ENCODE assay signal across 17 mouse cellular contexts in the genomic region with DNA sequence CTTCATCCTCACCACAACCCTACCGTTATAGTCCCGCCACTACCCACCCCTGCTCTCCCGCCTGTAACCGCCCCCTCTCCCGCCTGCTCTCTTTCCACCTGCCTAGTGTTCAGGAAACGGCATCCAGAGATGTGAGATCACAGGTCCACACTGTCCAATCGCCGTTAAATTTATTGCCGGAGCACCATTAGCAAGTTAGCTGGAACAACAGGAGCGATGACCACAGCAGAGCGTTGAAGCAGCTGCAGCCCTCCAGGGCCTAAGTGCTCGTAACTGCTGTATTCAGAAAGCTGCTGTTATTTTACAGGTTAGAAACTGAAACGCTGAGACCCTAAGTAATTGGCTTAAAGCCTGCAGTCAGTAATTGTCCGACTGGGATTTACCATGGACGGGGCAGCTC.
DNase-seq lines count a peak whose midpoint lies in the region; ATAC-seq and TF ChIP-seq lines count a peak whose summit lies in the region.
"Had no signal": no experiment of that assay in that cellular context is flagged by ENCODE, and none has a peak within 500 bp of the region (broad histone marks: within the 10 kb centered on the region; RNA-seq: fewer than 3 reads in every experiment).

No protein-coding gene starts in this region.

- 0 out of 2 replicates have a peak overlapping the region, but pooled peaks have one; percentile 31 for H3K27ac ChIP-seq in hindbrain, embryonic 15.5 days (replicated peaks)
- no peak overlapping the region for H3K27ac ChIP-seq in hindbrain, embryonic 12.5 days
- H3K27ac ChIP-seq in midbrain, embryonic 13.5 days: 0 out of 2 replicates have a peak overlapping the region, but pooled peaks have one; percentile 14
- H3K27ac ChIP-seq in midbrain, embryonic 14.5 days (replicated peaks; ENCODE audit: low read depth, low read length): no peak overlapping the region
- H3K27ac ChIP-seq in limb, embryonic 14.5 days (replicated peaks; ENCODE audit: low read depth, low read length): no peak overlapping the region
- H3K27ac ChIP-seq: liver, embryonic 15.5 days; macrophage; midbrain, embryonic 12.5 days had no signal

- no peak for DNase-seq in midbrain, embryonic 14.5 days
- peak; percentile 58 for DNase-seq in forelimb bud, embryonic 11.5 days (ENCODE audit: low read depth, low spot score)
- peak; percentile 19 for DNase-seq in limb, embryonic 14.5 days (ENCODE audit: low spot score)
- no peak for DNase-seq in heart, postnatal 25 days (ENCODE audit: low spot score)
- DNase-seq: heart, postnatal 10 days; kidney, adult 9 months; left cerebral cortex, postnatal 4 days; right cerebral cortex, postnatal 14 days; spleen, adult 18-20 months; thymus, postnatal 36 days had no signal

- no peaks in the 10 kb centered on the region for H3K36me3 ChIP-seq in hindbrain, embryonic 15.5 days
- no peaks in the 10 kb centered on the region for H3K36me3 ChIP-seq in hindbrain, embryonic 12.5 days
- no peaks in the 10 kb centered on the region for H3K36me3 ChIP-seq in midbrain, embryonic 13.5 days
- H3K36me3 ChIP-seq in midbrain, embryonic 14.5 days (ENCODE audit: control insufficient read depth, insufficient read depth, low read length): no peaks in the 10 kb centered on the region
- no peaks in the 10 kb centered on the region for H3K36me3 ChIP-seq in limb, embryonic 14.5 days (ENCODE audit: control insufficient read depth, insufficient read depth, low read length)
- H3K36me3 ChIP-seq: liver, embryonic 15.5 days; midbrain, embryonic 12.5 days had no signal

- intact Hi-C loops in heart, postnatal 25 days (cut with DNase I): no loop called here

- H3K4me2 ChIP-seq in hindbrain, embryonic 15.5 days: no peak overlapping the region
- H3K4me2 ChIP-seq in hindbrain, embryonic 12.5 days (replicated peaks): no peak overlapping the region
- H3K4me2 ChIP-seq in midbrain, embryonic 13.5 days (replicated peaks): no peak overlapping the region
- no peak overlapping the region for H3K4me2 ChIP-seq in midbrain, embryonic 14.5 days (ENCODE audit: low read length)
- H3K4me2 ChIP-seq in limb, embryonic 14.5 days (replicated peaks; ENCODE audit: low read depth, low read length, severe bottlenecking): no peak overlapping the region
- H3K4me2 ChIP-seq: heart, embryonic 11.5 days; liver, embryonic 15.5 days; midbrain, embryonic 12.5 days had no signal

- H3K9me3 ChIP-seq in hindbrain, embryonic 15.5 days: no peaks in the 10 kb centered on the region
- no peaks in the 10 kb centered on the region for H3K9me3 ChIP-seq in hindbrain, embryonic 12.5 days (replicated peaks)
- H3K9me3 ChIP-seq in midbrain, embryonic 13.5 days: no peaks in the 10 kb centered on the region
- H3K9me3 ChIP-seq in midbrain, embryonic 14.5 days (ENCODE audit: control insufficient read depth, low read length): no peaks in the 10 kb centered on the region
- no peaks in the 10 kb centered on the region for H3K9me3 ChIP-seq in limb, embryonic 14.5 days (ENCODE audit: control insufficient read depth, low read length)
- H3K9me3 ChIP-seq: liver, embryonic 15.5 days; midbrain, embryonic 12.5 days had no signal

- H3K27me3 ChIP-seq in hindbrain, embryonic 15.5 days: no peaks in the 10 kb centered on the region
- no peaks in the 10 kb centered on the region for H3K27me3 ChIP-seq in hindbrain, embryonic 12.5 days
- H3K27me3 ChIP-seq in midbrain, embryonic 13.5 days: no peaks in the 10 kb centered on the region
- no peaks in the 10 kb centered on the region for H3K27me3 ChIP-seq in midbrain, embryonic 14.5 days (ENCODE audit: control insufficient read depth, insufficient read depth, low read length)
- H3K27me3 ChIP-seq in limb, embryonic 14.5 days (ENCODE audit: control insufficient read depth, insufficient read depth, low read length): no peaks in the 10 kb centered on the region
- H3K27me3 ChIP-seq: liver, embryonic 15.5 days; midbrain, embryonic 12.5 days had no signal

- H3K4me1 ChIP-seq in hindbrain, embryonic 15.5 days (replicated peaks): peaks cover 8% of the 10 kb centered on the region
- H3K4me1 ChIP-seq in hindbrain, embryonic 12.5 days: peaks cover 4% of the 10 kb centered on the region; the same call in 1 of the 2 replicates
- H3K4me1 ChIP-seq in midbrain, embryonic 13.5 days (replicated peaks): peaks cover 8% of the 10 kb centered on the region; the same call in 1 of the 2 replicates
- no peaks in the 10 kb centered on the region for H3K4me1 ChIP-seq in midbrain, embryonic 14.5 days (ENCODE audit: control insufficient read depth, insufficient read depth, low read length)
- no peaks in the 10 kb centered on the region; the same call in 1 of the 2 replicates for H3K4me1 ChIP-seq in limb, embryonic 14.5 days (ENCODE audit: control insufficient read depth, insufficient read depth, low read length)
- H3K4me1 ChIP-seq: liver, embryonic 15.5 days had no signal

- no peak for ATAC-seq in hindbrain, embryonic 15.5 days (ENCODE audit: low FRiP score, low read depth)
- no peak for ATAC-seq in hindbrain, embryonic 12.5 days (ENCODE audit: low FRiP score)
- no peak for ATAC-seq in midbrain, embryonic 13.5 days
- no peak for ATAC-seq in midbrain, embryonic 14.5 days (ENCODE audit: low FRiP score, low TSS enrichment)
- peak; percentile 20; the same call in 1 of the 2 replicates for ATAC-seq in limb, embryonic 14.5 days (ENCODE audit: low FRiP score, low read depth)

- no peak overlapping the region for H3K4me3 ChIP-seq in hindbrain, embryonic 15.5 days
- H3K4me3 ChIP-seq in hindbrain, embryonic 12.5 days: no peak overlapping the region
- H3K4me3 ChIP-seq in midbrain, embryonic 13.5 days (replicated peaks): no peak overlapping the region
- H3K4me3 ChIP-seq in midbrain, embryonic 14.5 days (replicated peaks; ENCODE audit: low read depth, low read length): no peak overlapping the region
- no peak overlapping the region for H3K4me3 ChIP-seq in limb, embryonic 14.5 days (replicated peaks; ENCODE audit: low read length)
- H3K4me3 ChIP-seq: liver, embryonic 15.5 days; midbrain, embryonic 12.5 days had no signal

- H3K9ac ChIP-seq in hindbrain, embryonic 15.5 days: no peak overlapping the region
- H3K9ac ChIP-seq in hindbrain, embryonic 12.5 days: no peak overlapping the region
- no peak overlapping the region for H3K9ac ChIP-seq in midbrain, embryonic 13.5 days (replicated peaks)
- H3K9ac ChIP-seq in midbrain, embryonic 14.5 days (replicated peaks; ENCODE audit: low read length): no peak overlapping the region
- H3K9ac ChIP-seq in limb, embryonic 14.5 days (ENCODE audit: low read depth, low read length, severe bottlenecking): no peak overlapping the region
- H3K9ac ChIP-seq: liver, embryonic 15.5 days; midbrain, embryonic 12.5 days had no signal

- 66% methylated on average over 15 of the region's 15 CpGs for WGBS in hindbrain, embryonic 15.5 days
- 71% methylated on average over 15 of the region's 15 CpGs for WGBS in hindbrain, embryonic 12.5 days
- WGBS in midbrain, embryonic 13.5 days: 81% methylated on average over 15 of the region's 15 CpGs
- 79% methylated on average over 15 of the region's 15 CpGs for WGBS in midbrain, embryonic 14.5 days
- WGBS in limb, embryonic 14.5 days: 23% methylated on average over 15 of the region's 15 CpGs

- no peak for TF ChIP-seq POLR2A in limb, embryonic 14.5 days (IDR thresholded peaks at IDR 0.05; ENCODE audit: borderline replicate concordance, extremely low read depth, insufficient read depth, insufficient read length)

Comparison
In these comparisons a context has a peak if more than half of its experiments do, and no peak if none do; other contexts are left out.
1. H3K27ac ChIP-seq: peak in hindbrain, embryonic 15.5 days (single experiment) and midbrain, embryonic 13.5 days (single experiment); none in hindbrain, embryonic 12.5 days (single experiment), midbrain, embryonic 14.5 days (single experiment) and limb, embryonic 14.5 days (single experiment).
2. DNase-seq: peak in forelimb bud, embryonic 11.5 days (single experiment) and limb, embryonic 14.5 days (single experiment); none in midbrain, embryonic 14.5 days (single experiment) and heart, postnatal 25 days (single experiment).